In genomic region chr12:92975698-92976097, GRCm38 (mm10) we compare ENCODE assay signal across 17 mouse cellular contexts.
"Had no signal": no experiment of that assay in that cellular context is flagged by ENCODE, and none has a peak within 500 bp of the region (broad histone marks: within the 10 kb centered on the region; RNA-seq: fewer than 3 reads in every experiment).

No protein-coding gene starts in this region.

- DNase-seq: kidney, adult 9 months; kidney, postnatal 10 days; kidney, postnatal 4 days; liver; liver, embryonic 13.5 days; liver, postnatal 0 days; lung, postnatal 14 days; retina, postnatal 1 day; thymus, adult 2 months; thymus, postnatal 25 days had no signal

- H3K27ac ChIP-seq: layer of hippocampus, adult 2 months; limb, embryonic 12.5 days; liver, embryonic 13.5 days; lung, embryonic 15.5 days; macrophage; neural tube, embryonic 12.5 days; stomach, embryonic 15.5 days had no signal

- H3K27me3 ChIP-seq: limb, embryonic 12.5 days; liver, embryonic 13.5 days; lung, embryonic 15.5 days; megakaryocyte, embryonic 14.5 days; neural tube, embryonic 12.5 days; stomach, embryonic 15.5 days had no signal

- H3K9me3 ChIP-seq: limb, embryonic 12.5 days; liver, embryonic 13.5 days; lung, embryonic 15.5 days; megakaryocyte, embryonic 14.5 days; neural tube, embryonic 12.5 days; stomach, embryonic 15.5 days had no signal

- H3K4me2 ChIP-seq: limb, embryonic 12.5 days; liver, embryonic 13.5 days; lung, embryonic 15.5 days; neural tube, embryonic 12.5 days; stomach, embryonic 15.5 days had no signal

- H3K4me1 ChIP-seq: limb, embryonic 12.5 days; liver, embryonic 13.5 days; lung, embryonic 15.5 days; megakaryocyte, embryonic 14.5 days; neural tube, embryonic 12.5 days; stomach, embryonic 15.5 days had no signal

- ATAC-seq: liver, postnatal 0 days had no signal

- H3K4me3 ChIP-seq: layer of hippocampus, adult 2 months; limb, embryonic 12.5 days; liver, embryonic 13.5 days; lung, embryonic 15.5 days; megakaryocyte, embryonic 14.5 days; neural tube, embryonic 12.5 days; stomach, embryonic 15.5 days had no signal

- H3K36me3 ChIP-seq: limb, embryonic 12.5 days; liver, embryonic 13.5 days; lung, embryonic 15.5 days; neural tube, embryonic 12.5 days; stomach, embryonic 15.5 days had no signal

- H3K9ac ChIP-seq: limb, embryonic 12.5 days; liver, embryonic 13.5 days; liver, postnatal 0 days; lung, embryonic 15.5 days; neural tube, embryonic 12.5 days; stomach, embryonic 15.5 days had no signal
